Mouse (Mus musculus): ENCODE measurements at regions not wholly inside any gene's neighbourhood (a gene's known extent, or its start where the extent isn't known, plus 50 kb on each side); places are given as distances from the start of the nearest gene placed in this dataset.

DNA sequence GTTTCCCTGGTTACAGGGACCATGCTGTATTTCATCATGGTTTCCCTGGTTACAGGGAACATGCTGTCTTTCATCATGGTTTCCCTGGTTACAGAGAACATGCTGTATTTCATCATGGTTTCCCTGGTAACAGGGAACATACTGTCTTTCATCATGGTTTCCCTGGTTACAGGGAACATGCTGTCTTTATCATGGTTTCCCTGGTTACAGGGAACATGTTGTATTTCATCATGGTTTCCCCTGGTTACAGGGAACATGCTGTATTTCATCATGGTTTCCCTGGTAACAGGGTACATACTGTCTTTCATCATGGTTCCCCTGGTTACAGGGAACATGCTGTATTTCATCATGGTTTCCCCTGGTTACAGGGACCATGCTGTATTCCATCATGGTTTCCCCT lies 1579.5 kb downstream of the 4930444P10Rik start:
- H3K79me2 ChIP-seq (ENCODE audit: control insufficient read depth, insufficient read depth) = no peaks in the 10 kb centered on the region

DNA sequence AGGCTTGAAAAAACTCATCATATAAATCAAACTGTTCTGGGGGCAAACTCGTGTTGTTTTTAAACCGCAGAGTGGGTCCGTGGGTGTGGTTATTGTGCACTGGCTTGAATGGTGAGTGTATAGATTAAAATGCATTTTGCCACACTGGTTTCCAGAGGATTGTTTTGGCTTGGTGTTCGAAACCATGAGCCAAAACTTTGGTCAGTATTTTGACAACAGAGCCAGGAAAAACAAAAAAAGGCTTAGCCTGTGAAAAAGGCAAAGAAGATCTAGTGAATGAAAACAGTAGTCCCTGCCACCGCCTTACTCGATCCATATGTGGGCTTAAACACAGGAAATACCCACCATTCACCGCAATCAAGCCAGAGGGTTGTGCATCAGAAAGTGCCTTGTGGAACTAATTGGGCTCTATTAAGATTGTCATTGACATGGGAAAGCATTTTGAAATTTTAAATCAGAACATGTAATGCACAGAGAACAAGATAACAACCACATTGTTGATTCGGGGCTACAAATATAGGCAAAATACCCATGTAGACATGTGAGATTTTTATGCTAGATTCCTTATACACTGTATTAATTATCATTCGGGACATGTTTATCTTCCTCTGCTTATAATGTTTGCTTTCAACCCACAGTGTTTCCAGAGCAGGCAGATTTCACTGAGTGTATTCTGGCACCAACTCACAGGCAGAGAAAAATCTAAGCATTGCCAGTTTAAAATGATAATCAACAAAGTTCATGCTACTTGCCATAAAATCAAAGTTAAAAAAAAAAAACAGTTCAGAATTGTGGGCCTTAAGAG lies 1580.4 kb downstream of the 4930444P10Rik start:
- Histone ChIP-seq H3K27me3 (ENCODE audit: control insufficient read depth, insufficient read depth, insufficient read length) (no peaks in the 10 kb centered on the region), H3K79me3 (ENCODE audit: low read depth) (no peaks in the 10 kb centered on the region), H3K4me3 (ENCODE audit: insufficient read depth, poor library complexity, severe bottlenecking) (no peak overlapping the region), H3K36me3 (ENCODE audit: control insufficient read depth, insufficient read depth) (no peaks in the 10 kb centered on the region), H3K79me2 (ENCODE audit: control insufficient read depth, insufficient read depth) (no peaks in the 10 kb centered on the region), H3ac (ENCODE audit: control insufficient read depth, insufficient read length, low read depth) (no peak overlapping the region)
- TF ChIP-seq FOSL1 (IDR thresholded peaks at IDR 0.05; ENCODE audit: insufficient read depth, low read length, poor library complexity, severe bottlenecking) (no peak), MYOD1 (IDR thresholded peaks at IDR 0.05; ENCODE audit: control insufficient read depth, insufficient read length, low read depth) (no peak), USF1 (IDR thresholded peaks at IDR 0.05; ENCODE audit: low read depth) (no peak), MAX (IDR thresholded peaks at IDR 0.05) (no peak), CEBPB (IDR thresholded peaks at IDR 0.05; ENCODE audit: low read depth) (no peak), MYOG (IDR thresholded peaks at IDR 0.05; ENCODE audit: control insufficient read depth, extremely low read depth, insufficient read length) (no peak), CTCF (IDR thresholded peaks at IDR 0.05; ENCODE audit: control insufficient read depth, insufficient read depth, insufficient read length) (no peak)

More for the DNA sequence above, 1579.5 kb downstream of the 4930444P10Rik start:
- no peak overlapping the region for H3ac ChIP-seq (ENCODE audit: control insufficient read depth, insufficient read length, low read depth)
- no peaks in the 10 kb centered on the region for H3K27me3 ChIP-seq (ENCODE audit: control insufficient read depth, insufficient read depth, insufficient read length)
- no peak overlapping the region for H3K4me3 ChIP-seq (ENCODE audit: insufficient read depth, poor library complexity, severe bottlenecking)
- no peak for TF ChIP-seq CEBPB (IDR thresholded peaks at IDR 0.05; ENCODE audit: low read depth)
- no peaks in the 10 kb centered on the region for H3K36me3 ChIP-seq (ENCODE audit: control insufficient read depth, insufficient read depth)
- no peaks in the 10 kb centered on the region for H3K79me3 ChIP-seq (ENCODE audit: low read depth)

DNA sequence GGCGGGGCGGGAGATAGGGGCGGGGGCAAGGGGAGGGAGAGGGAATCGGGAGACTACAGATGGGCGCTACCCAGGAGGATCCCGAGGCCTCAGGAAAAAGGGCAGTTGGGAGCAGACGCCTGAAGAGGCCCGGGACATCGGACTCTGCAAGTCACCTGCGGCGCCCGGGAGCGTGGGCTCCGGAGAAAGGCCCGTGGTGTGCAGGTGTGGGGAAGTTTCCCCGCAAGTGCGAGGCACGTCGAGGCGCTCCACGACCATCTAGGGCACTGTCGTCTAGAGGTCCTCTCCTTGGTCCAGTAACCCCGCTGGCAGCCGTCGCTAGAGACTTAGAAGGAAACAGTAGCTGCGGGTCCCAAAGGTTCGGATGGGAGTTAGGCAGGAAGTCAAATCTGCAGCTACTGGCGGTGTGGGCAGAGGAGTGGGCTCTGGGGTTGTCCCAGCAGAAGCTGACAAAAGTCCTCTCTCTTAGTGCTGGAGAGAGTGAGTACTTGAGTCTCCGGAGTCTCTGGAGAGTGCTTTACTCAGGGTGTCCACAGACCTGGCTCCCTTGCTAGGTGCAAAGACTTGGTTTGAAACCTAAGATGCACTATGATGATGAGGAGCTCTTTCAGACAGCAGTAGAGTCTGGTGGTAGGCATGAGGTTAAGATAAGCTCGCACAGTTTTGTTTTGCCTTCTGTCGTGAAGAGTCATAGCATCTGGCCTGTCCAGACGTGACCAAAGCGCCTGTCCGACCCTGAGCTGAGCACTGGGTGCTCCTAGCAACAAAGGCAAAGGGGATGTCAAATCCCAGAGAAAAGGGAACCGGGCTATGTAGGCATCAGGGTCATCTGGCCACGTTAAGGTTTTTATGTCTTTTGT lies 1586.1 kb downstream of the 4930444P10Rik start:
- H3K79me2 ChIP-seq (ENCODE audit: control insufficient read depth, insufficient read depth) = no peaks in the 10 kb centered on the region
- H3K27me3 ChIP-seq (ENCODE audit: control insufficient read depth, insufficient read depth, insufficient read length) = no peaks in the 10 kb centered on the region
- H3K36me3 ChIP-seq (ENCODE audit: control insufficient read depth, insufficient read depth) = no peaks in the 10 kb centered on the region
- H3K79me3 ChIP-seq (ENCODE audit: low read depth) = no peaks in the 10 kb centered on the region
- TF ChIP-seq MYOD1 (IDR thresholded peaks at IDR 0.05; ENCODE audit: control insufficient read depth, insufficient read length, low read depth) (no peak), USF1 (IDR thresholded peaks at IDR 0.05; ENCODE audit: low read depth) (no peak), MAX (IDR thresholded peaks at IDR 0.05) (no peak), FOSL1 (IDR thresholded peaks at IDR 0.05; ENCODE audit: insufficient read depth, low read length, poor library complexity, severe bottlenecking) (no peak), MYOG (IDR thresholded peaks at IDR 0.05; ENCODE audit: control insufficient read depth, extremely low read depth, insufficient read length) (no peak), CTCF (IDR thresholded peaks at IDR 0.05; ENCODE audit: control insufficient read depth, insufficient read depth, insufficient read length) (no peak), CEBPB (IDR thresholded peaks at IDR 0.05; ENCODE audit: low read depth) (no peak)
- no peak overlapping the region for H3K4me3 ChIP-seq (ENCODE audit: insufficient read depth, poor library complexity, severe bottlenecking)
- H3ac ChIP-seq (ENCODE audit: control insufficient read depth, insufficient read length, low read depth) = no peak overlapping the region

DNA sequence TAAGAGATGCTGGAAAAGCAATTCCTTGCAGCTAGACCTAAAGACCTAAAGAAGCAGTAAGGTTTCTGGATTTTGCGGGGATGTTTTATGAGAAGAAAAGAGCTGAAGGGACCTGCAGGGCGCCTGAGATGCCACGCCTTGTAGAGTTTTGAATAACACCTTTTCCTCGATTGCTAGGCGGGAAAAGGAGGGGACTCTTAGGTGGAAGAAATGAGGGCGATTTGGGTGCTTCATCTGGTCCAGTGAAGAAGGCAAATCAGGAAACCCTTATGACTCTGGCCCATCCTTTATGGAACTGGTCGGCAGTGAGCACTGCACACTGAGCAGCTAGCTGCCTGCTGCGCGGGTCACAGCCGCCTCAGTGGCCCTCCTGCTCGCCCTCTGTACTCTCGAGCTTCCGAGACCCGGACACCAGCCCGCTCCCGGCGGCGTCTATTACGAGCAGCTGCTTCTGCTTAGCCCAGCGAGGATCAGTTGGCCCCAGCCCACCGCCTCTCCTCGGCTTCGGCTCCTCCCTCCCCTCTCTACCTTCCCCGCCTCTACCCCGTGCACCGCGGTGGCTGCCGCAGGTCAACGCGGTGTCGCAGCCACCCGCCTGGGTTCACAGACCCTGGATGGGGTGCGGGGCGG lies 1586.8 kb downstream of the 4930444P10Rik start:
- TF ChIP-seq MYOD1 (IDR thresholded peaks at IDR 0.05; ENCODE audit: control insufficient read depth, insufficient read length, low read depth) (no peak), FOSL1 (IDR thresholded peaks at IDR 0.05; ENCODE audit: insufficient read depth, low read length, poor library complexity, severe bottlenecking) (no peak), CEBPB (IDR thresholded peaks at IDR 0.05; ENCODE audit: low read depth) (no peak)
- H3K79me2 ChIP-seq (ENCODE audit: control insufficient read depth, insufficient read depth) = no peaks in the 10 kb centered on the region
- H3K79me3 ChIP-seq (ENCODE audit: low read depth) = no peaks in the 10 kb centered on the region
- no peak overlapping the region for H3ac ChIP-seq (ENCODE audit: control insufficient read depth, insufficient read length, low read depth)
- H3K36me3 ChIP-seq (ENCODE audit: control insufficient read depth, insufficient read depth) = no peaks in the 10 kb centered on the region
- no peaks in the 10 kb centered on the region for H3K27me3 ChIP-seq (ENCODE audit: control insufficient read depth, insufficient read depth, insufficient read length)
- H3K4me3 ChIP-seq (ENCODE audit: insufficient read depth, poor library complexity, severe bottlenecking) = no peak overlapping the region

DNA sequence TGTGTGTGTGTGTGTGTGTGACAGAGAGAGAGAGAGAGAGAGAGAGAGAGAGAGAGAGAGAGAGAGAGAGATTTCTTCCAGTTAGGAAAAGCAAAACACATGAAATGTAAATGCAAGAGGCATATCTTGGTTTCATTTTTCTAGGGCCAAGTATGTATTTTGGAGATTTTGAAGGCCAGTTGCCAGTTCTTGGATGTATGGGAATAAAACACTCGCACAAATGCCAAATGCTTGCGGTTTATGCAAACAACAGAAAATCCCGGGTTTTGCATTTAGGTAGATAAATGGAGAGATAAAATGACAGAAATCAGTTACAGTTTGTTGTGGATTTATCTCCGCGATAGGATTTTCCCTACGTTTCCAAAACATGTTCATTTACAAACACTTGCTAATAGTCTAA lies 1587.4 kb downstream of the 4930444P10Rik start:
- no peaks in the 10 kb centered on the region for H3K79me3 ChIP-seq (ENCODE audit: low read depth)
- H3K79me2 ChIP-seq (ENCODE audit: control insufficient read depth, insufficient read depth) = no peaks in the 10 kb centered on the region
- H3K27me3 ChIP-seq (ENCODE audit: control insufficient read depth, insufficient read depth, insufficient read length) = no peaks in the 10 kb centered on the region
- H3ac ChIP-seq (ENCODE audit: control insufficient read depth, insufficient read length, low read depth) = no peak overlapping the region
- H3K4me3 ChIP-seq (ENCODE audit: insufficient read depth, poor library complexity, severe bottlenecking) = no peak overlapping the region
- no peaks in the 10 kb centered on the region for H3K36me3 ChIP-seq (ENCODE audit: control insufficient read depth, insufficient read depth)
- TF ChIP-seq MAX (IDR thresholded peaks at IDR 0.05) (no peak), CTCF (IDR thresholded peaks at IDR 0.05; ENCODE audit: control insufficient read depth, insufficient read depth, insufficient read length) (no peak), MYOG (IDR thresholded peaks at IDR 0.05; ENCODE audit: control insufficient read depth, extremely low read depth, insufficient read length) (no peak), FOSL1 (IDR thresholded peaks at IDR 0.05; ENCODE audit: insufficient read depth, low read length, poor library complexity, severe bottlenecking) (no peak), CEBPB (IDR thresholded peaks at IDR 0.05; ENCODE audit: low read depth) (no peak), MYOD1 (IDR thresholded peaks at IDR 0.05; ENCODE audit: control insufficient read depth, insufficient read length, low read depth) (no peak), USF1 (IDR thresholded peaks at IDR 0.05; ENCODE audit: low read depth) (no peak)

Data from C2C12 (cell line).